Mouse (Mus musculus) cortical plate, adult 2 months (tissue): ENCODE measurements at regions not wholly inside any gene's neighbourhood (a gene's known extent, or its start where the extent isn't known, plus 50 kb on each side); places are given as distances from the start of the nearest gene placed in this dataset.

Experiments
- CTCF ChIP-seq: fragments of 200-500 bp; IDR thresholded peaks from 2 replicates; pipeline ENCODE4 v1.5.1; 2011; ENCODE audit warnings: mild to moderate bottlenecking, control low read depth, low read length; ENCODE audit not compliant: insufficient read depth; ENCODE audit errors: extremely low read depth
- POLR2A ChIP-seq: fragments of 200-500 bp; IDR thresholded peaks from 2 replicates; pipeline ENCODE4 v1.6.1; 2011; ENCODE audit warnings: mild to moderate bottlenecking, low read length, control low read depth; ENCODE audit not compliant: insufficient read depth; ENCODE audit errors: extremely low read depth

- TF ChIP-seq CTCF (no peak), POLR2A (no peak)
Measured at GRCm38 (mm10) chr6:5621582-5621981, 103.9 kb upstream of the Dync1i1 start.
